In the genomic region with DNA sequence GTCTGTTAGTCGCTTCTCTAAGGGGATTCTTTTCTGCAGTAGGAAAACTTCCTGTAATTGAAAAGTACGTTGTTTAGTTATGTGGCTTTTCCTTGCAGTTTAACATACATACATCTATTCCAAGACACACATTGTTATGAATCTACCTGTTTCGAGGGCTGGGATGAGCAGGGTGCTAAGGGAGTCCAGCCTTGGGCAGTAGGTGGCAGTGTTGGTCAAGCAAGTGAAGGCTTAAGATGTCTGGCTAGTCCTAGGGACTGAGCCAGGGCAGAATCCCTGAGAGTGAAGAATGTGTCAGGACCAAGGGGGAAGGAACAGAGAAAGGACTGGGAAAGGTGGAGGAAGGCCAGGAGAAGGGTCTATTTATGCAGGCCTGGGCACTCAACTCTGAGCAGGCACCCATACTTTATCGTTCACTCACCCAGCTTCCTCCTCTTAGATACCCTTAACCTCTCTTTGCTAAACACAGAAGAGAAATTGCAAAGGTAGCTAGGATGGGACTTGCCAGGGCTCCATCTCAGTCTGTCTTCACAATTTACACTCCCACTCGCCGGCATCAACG, we compare ENCODE assay signal across 8 mouse cellular contexts. TPM values are rescaled to one million over a fixed set of nuclear protein-coding genes. Genes with fewer than 3 reads are reported as not detected.
DNase-seq lines count a peak whose midpoint lies in the region; ATAC-seq and TF ChIP-seq lines count a peak whose summit lies in the region.

No protein-coding gene starts in this region.

- H3K9me3 ChIP-seq in ES-E14 (ENCODE audit: control insufficient read depth, insufficient read depth, low read depth, low read length), result no peaks in the 10 kb centered on the region

- peak; percentile 62 for DNase-seq in ES-E14 (ENCODE audit: low read depth, low spot score)
- peak; percentile 72 to 77 for DNase-seq in adrenal gland, postnatal 36 days
- DNase-seq in fibroblast of lung, adult 2 months (ENCODE audit: low read depth), result peak; percentile 35
- DNase-seq in layer of hippocampus, adult 9-11 months, result peak; percentile 45
- DNase-seq in lung, postnatal 10 days, result peak; percentile 78
- DNase-seq in right cerebral cortex, postnatal 36 days (ENCODE audit: low spot score in 2 of 2), result peak; percentile 38 to 49

- H3K27ac ChIP-seq in ES-E14 (ENCODE audit: insufficient read depth, low read depth, low read length, poor library complexity, severe bottlenecking), result no peak overlapping the region

- ATAC-seq in hematopoietic stem cell, adult 5-6 weeks (replicated peaks in 1 of 2; ENCODE audit: insufficient read depth in 1 of 2, low FRiP score in 2 of 2, low TSS enrichment in 1 of 2, low read depth in 1 of 2, poor library complexity in 2 of 2, severe bottlenecking in 2 of 2), result peak; percentile 75 to 76; a peak in 3 of 4 replicates
- ATAC-seq in monocyte, adult 5-6 weeks (replicated peaks; ENCODE audit: insufficient number of reproducible peaks, low FRiP score, low TSS enrichment, poor library complexity, severe bottlenecking), result no peak

- no peak overlapping the region for H3K4me3 ChIP-seq in ES-E14 (ENCODE audit: insufficient read depth in 1 of 2, low read depth in 1 of 2, low read length in 2 of 2, poor library complexity in 1 of 2, severe bottlenecking in 1 of 2)

- no peaks in the 10 kb centered on the region for H3K36me3 ChIP-seq in ES-E14 (ENCODE audit: control insufficient read depth, insufficient read depth, low read length, poor library complexity, severe bottlenecking)

- H3K9ac ChIP-seq in ES-E14 (ENCODE audit: insufficient read depth, low read depth, low read length, poor library complexity, severe bottlenecking), result no peak overlapping the region

- in situ Hi-C loops in ES-E14 (cut with MboI; ENCODE audit: low sequenced_read_pairs in 2 of 2, unreplicated experiment in 2 of 2), result no loop called here

- H3K4me1 ChIP-seq in ES-E14 (ENCODE audit: control insufficient read depth in 2 of 2, insufficient read depth in 2 of 2, low read length in 2 of 2, poor library complexity in 1 of 2), result no peaks in the 10 kb centered on the region

TF ChIP-seq in ES-E14, 5 proteins besides CTCF, POLR2A, EP300 and RAD21:
- TF ChIP-seq ZC3H11A (IDR thresholded peaks at IDR 0.05; ENCODE audit: borderline replicate concordance, low read depth, low read length), result peak; percentile 63; the same call in 1 of the 2 replicates
- TF ChIP-seq CHD2 (IDR thresholded peaks at IDR 0.05; ENCODE audit: low read depth, low read length), result no peak

RNA-seq across cellular contexts. Expression of gene Dhx32, which starts 23.2 kb away (rescaled TPM):
- total RNA-seq in ES-E14 (2012; rRNA removed), result 29.8 and 42.3 TPM in 2 replicates
- 10 to 100 TPM; 57.7 to 62.5 TPM for total RNA-seq in adrenal gland, postnatal 36 days (2021)
- 27.1 and 36.3 TPM in 2 replicates for total RNA-seq in hematopoietic stem cell, adult 5-6 weeks (2017)
- total RNA-seq in monocyte, adult 5-6 weeks (2017), result 7.1 to 18.2 TPM (median 16.3 TPM) in 3 replicates

RNA-seq across cellular contexts. Expression of gene Fank1, which starts 29.0 kb away (rescaled TPM):
- total RNA-seq in ES-E14 (2012; rRNA removed), result 0.21 and 0.62 TPM in 2 replicates
- total RNA-seq in adrenal gland, postnatal 36 days (2021), result under 1 TPM in 1 of 2 experiments, not detected in 1; 0.50 TPM
- total RNA-seq in hematopoietic stem cell, adult 5-6 weeks (2017), result not detected in 2 replicates
- 0.39 TPM in 1 of 3 replicates, not detected in the others for total RNA-seq in monocyte, adult 5-6 weeks (2017)
